Mouse (Mus musculus) thymus, postnatal 14 days (tissue): ENCODE measurements around the gene Snx9.

Source experiments
- DNase-seq: peaks from one replicate; pipeline ENCODE4 v3.0.0; 2021

Snx9 gene

GRCm38 (mm10) chr17:5841128-5841942 is at the start of gene Snx9:
TSS of gene Snx9 (plus strand) at chr17:5841329.
- DNase-seq: peak; percentile 69

GRCm38 (mm10) chr17:5792164-5792791 is 48.9 kb upstream of the Snx9 start:
- DNase-seq: no peak

- DNase-seq: no peak
Measured at GRCm38 (mm10) chr17:5793593-5793992, 47.5 kb upstream of the Snx9 start.

GRCm38 (mm10) chr17:5794276-5794675 is 46.9 kb upstream of the Snx9 start:
- no peak for DNase-seq

GRCm38 (mm10) chr17:5795369-5795768 is 45.8 kb upstream of the Snx9 start:
- no peak for DNase-seq

GRCm38 (mm10) chr17:5795878-5796277 is 45.3 kb upstream of the Snx9 start:
- DNase-seq: peak; percentile 84

GRCm38 (mm10) chr17:5797124-5797760 is 43.9 kb upstream of the Snx9 start:
- no peak for DNase-seq

GRCm38 (mm10) chr17:5798221-5798801 is 42.8 kb upstream of the Snx9 start:
- peak; percentile 57 for DNase-seq

GRCm38 (mm10) chr17:5798900-5799299 is 42.2 kb upstream of the Snx9 start:
- no peak for DNase-seq

GRCm38 (mm10) chr17:5799396-5800021 is 41.6 kb upstream of the Snx9 start:
- no peak for DNase-seq

GRCm38 (mm10) chr17:5800254-5800653 is 40.9 kb upstream of the Snx9 start:
- no peak for DNase-seq

GRCm38 (mm10) chr17:5800824-5801560 is 40.1 kb upstream of the Snx9 start:
- DNase-seq: no peak

GRCm38 (mm10) chr17:5801761-5802655 is 39.1 kb upstream of the Snx9 start:
- peak; percentile 78 for DNase-seq

- peak; percentile 59 for DNase-seq
Measured at GRCm38 (mm10) chr17:5802656-5802955, 38.5 kb upstream of the Snx9 start.

GRCm38 (mm10) chr17:5803229-5804012 is 37.7 kb upstream of the Snx9 start:
- DNase-seq: no peak

GRCm38 (mm10) chr17:5804370-5805150 is 36.6 kb upstream of the Snx9 start:
- no peak for DNase-seq

GRCm38 (mm10) chr17:5805151-5805834 is 35.8 kb upstream of the Snx9 start:
- no peak for DNase-seq

GRCm38 (mm10) chr17:5805935-5806334 is 35.2 kb upstream of the Snx9 start:
- no peak for DNase-seq

- DNase-seq: no peak
Measured at GRCm38 (mm10) chr17:5806823-5807222, 34.3 kb upstream of the Snx9 start.
